Mouse (Mus musculus) limb, embryonic 11.5 days (tissue): ENCODE results near the gene Ins2. TPM values are rescaled to one million over a fixed set of nuclear protein-coding genes. Genes with fewer than 3 reads are reported as not detected.

ENCODE experiments used
- ATAC-seq: fragments of 200-750 bp; cut with Nextera tagmentation; 2 replicates; pipeline ENCODE4 v1.8.0; 2017; ENCODE audit warnings: low read depth; ENCODE audit not compliant: insufficient number of reproducible peaks, low FRiP score, low TSS enrichment
- DNase-seq: peaks from one replicate; pipeline ENCODE4 v3.0.0-alpha.2; 2015; ENCODE audit warnings: low spot score
- H3K27ac ChIP-seq: fragments of 300-500 bp; sonication (generic); replicated peaks from 2 replicates; pipeline ENCODE4 v1.5.1; 2014; ENCODE audit warnings: low read depth, mild to moderate bottlenecking, low read length
- H3K27me3 ChIP-seq: fragments of 300-500 bp; sonication (generic); 2 replicates; pipeline ENCODE4 v1.6.1; 2014; ENCODE audit warnings: mild to moderate bottlenecking, low read length, mixed read lengths; ENCODE audit not compliant: control insufficient read depth, insufficient read depth
- H3K36me3 ChIP-seq: fragments of 300-500 bp; sonication (generic); 2 replicates; pipeline ENCODE4 v1.6.1; 2014; ENCODE audit warnings: mild to moderate bottlenecking, low read length, moderate library complexity, mixed read lengths; ENCODE audit not compliant: control insufficient read depth, insufficient read depth
- H3K4me1 ChIP-seq: fragments of 300-500 bp; sonication (generic); 2 replicates; pipeline ENCODE4 v1.6.1; 2014; ENCODE audit warnings: low read length, mixed read lengths; ENCODE audit not compliant: control insufficient read depth, insufficient read depth
- H3K4me2 ChIP-seq: fragments of 300-500 bp; sonication (generic); 2 replicates; pipeline ENCODE4 v1.6.1; 2014; ENCODE audit warnings: low read depth, mild to moderate bottlenecking, moderate library complexity; ENCODE audit not compliant: severe bottlenecking
- H3K4me3 ChIP-seq: fragments of 300-500 bp; sonication (generic); 2 replicates; pipeline ENCODE4 v1.5.1; 2014; ENCODE audit warnings: low read depth, low read length
- H3K9ac ChIP-seq: fragments of 300-500 bp; sonication (generic); 2 replicates; pipeline ENCODE4 v1.6.1; 2014; ENCODE audit warnings: mild to moderate bottlenecking, low read length
- H3K9me3 ChIP-seq: fragments of 300-500 bp; sonication (generic); 2 replicates; pipeline ENCODE4 v1.6.1; 2016; ENCODE audit warnings: low read length; ENCODE audit not compliant: control insufficient read depth
- WGBS: fragments of 180-500 bp; shearing (Covaris S2); extraction: QIAGEN DNeasy Blood & Tissue Kit; methylation state at CpG from one replicate; pipeline ENCODE4 v1.1.7; 2014; 5-methylcytosine and 5-hydroxymethylcytosine counted together
- polyA plus RNA-seq: library from polyadenylated mRNA; unstranded; fragments of >200 nt; fragmentation: Nextera tagmentation; extraction: Ambion mirVana; gene quantifications from 2 replicates; pipeline ENCODE4 v1.2.1, GENCODE M21; 2014

Ins2 gene
- polyA plus RNA-seq, 1 experiment from 2014 or later = not detected

DNA sequence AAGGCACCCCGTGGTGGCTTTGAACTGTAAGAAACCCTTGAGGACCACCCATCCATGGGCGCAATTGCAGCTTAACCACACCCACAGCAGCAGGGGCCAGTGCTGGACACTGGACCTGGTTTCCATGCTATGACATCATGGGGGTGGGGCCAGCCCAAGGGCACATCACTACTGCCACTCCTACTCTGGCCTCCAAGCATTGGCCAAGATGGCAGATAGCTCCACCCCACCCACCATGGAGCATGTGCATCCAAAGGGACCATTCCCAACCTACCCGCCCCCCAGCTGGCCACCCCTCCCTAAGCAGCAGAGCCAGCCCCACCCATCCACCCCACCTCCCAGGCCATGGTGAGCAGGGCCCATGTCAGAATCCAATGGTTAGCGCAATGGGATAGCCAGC is 87.1 kb downstream of the Ins2 start:
- Histone ChIP-seq H3K27ac (no peak overlapping the region), H3K4me1 (peaks cover 20% of the 10 kb centered on the region), H3K36me3 (peaks cover 6% of the 10 kb centered on the region), H3K9me3 (no peaks in the 10 kb centered on the region), H3K9ac (peak overlapping the region; percentile 95), H3K4me2 (peak overlapping the region; percentile 57), H3K4me3 (peak overlapping the region; percentile 73), H3K27me3 (peaks cover 64% of the 10 kb centered on the region)
- ATAC-seq (no peak), DNase-seq (peak; percentile 77)
- WGBS = 20% methylated on average over 4 of the region's 4 CpGs

DNA sequence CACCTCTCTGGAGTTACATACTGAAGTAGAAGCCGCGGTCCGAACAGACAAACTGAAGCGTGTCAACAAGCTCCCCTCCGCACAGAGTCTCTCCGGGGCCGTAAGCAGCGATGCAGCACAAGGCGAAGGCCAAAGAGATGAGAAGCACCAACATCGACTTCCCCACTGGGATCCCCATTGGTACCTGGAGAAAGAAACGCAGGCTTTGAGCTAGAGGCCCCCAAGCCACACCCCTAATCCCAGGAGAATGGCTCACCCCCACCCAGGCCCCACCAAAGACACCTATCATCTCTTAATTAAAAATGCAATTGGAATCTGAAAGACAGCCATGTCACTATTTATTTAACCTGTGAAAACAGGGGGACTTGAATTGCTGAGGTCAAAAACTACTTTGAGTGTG is 87.5 kb downstream of the Ins2 start:
- no peaks in the 10 kb centered on the region for H3K9me3 ChIP-seq
- 7% methylated on average over 11 of the region's 11 CpGs for WGBS
- peaks cover 60% of the 10 kb centered on the region for H3K27me3 ChIP-seq
- H3K27ac ChIP-seq = no peak overlapping the region
- peak overlapping the region; percentile 57 for H3K4me2 ChIP-seq
- ATAC-seq = no peak
- H3K9ac ChIP-seq = peak overlapping the region; percentile 95
- DNase-seq = peak; percentile 28
- H3K4me3 ChIP-seq = peak overlapping the region; percentile 73
- peaks cover 6% of the 10 kb centered on the region for H3K36me3 ChIP-seq
- H3K4me1 ChIP-seq = peaks cover 20% of the 10 kb centered on the region

GRCm38 (mm10) chr7:142653726-142654125 is 89.5 kb downstream of the Ins2 start:
- H3K27ac ChIP-seq = 0 out of 2 replicates have a peak overlapping the region, but pooled peaks have one; percentile 42
- peak overlapping the region; percentile 57 for H3K4me2 ChIP-seq
- peak overlapping the region; percentile 73; the same call in 1 of the 2 replicates for H3K4me3 ChIP-seq
- H3K9me3 ChIP-seq = no peaks in the 10 kb centered on the region
- H3K4me1 ChIP-seq = peaks cover 12% of the 10 kb centered on the region
- ATAC-seq (no peak), DNase-seq (peak; percentile 57)
- H3K36me3 ChIP-seq = peaks cover 6% of the 10 kb centered on the region
- WGBS = 12% methylated on average over 18 of the region's 18 CpGs
- H3K9ac ChIP-seq = peak overlapping the region; percentile 24; the same call in 1 of the 2 replicates
- H3K27me3 ChIP-seq = peaks cover 42% of the 10 kb centered on the region

GRCm38 (mm10) chr7:142646676-142647075 is 96.5 kb downstream of the Ins2 start:
- peak; percentile 49 for DNase-seq
- peaks cover 11% of the 10 kb centered on the region for H3K4me1 ChIP-seq
- no peak overlapping the region for H3K4me3 ChIP-seq
- no peak overlapping the region for H3K4me2 ChIP-seq
- H3K27ac ChIP-seq = no peak overlapping the region
- H3K9ac ChIP-seq = no peak overlapping the region
- WGBS = 26% methylated on average over 6 of the region's 6 CpGs
- no peak for ATAC-seq
- H3K36me3 ChIP-seq = no peaks in the 10 kb centered on the region
- H3K9me3 ChIP-seq = no peaks in the 10 kb centered on the region
- no peaks in the 10 kb centered on the region for H3K27me3 ChIP-seq

GRCm38 (mm10) chr7:142645045-142645444 is 98.1 kb downstream of the Ins2 start:
- no peaks in the 10 kb centered on the region for H3K27me3 ChIP-seq
- H3K9me3 ChIP-seq = no peaks in the 10 kb centered on the region
- H3K4me3 ChIP-seq = no peak overlapping the region
- ATAC-seq = no peak
- peak; percentile 48 for DNase-seq
- WGBS = 14% methylated on average over 5 of the region's 5 CpGs
- no peak overlapping the region for H3K4me2 ChIP-seq
- H3K9ac ChIP-seq = no peak overlapping the region
- H3K27ac ChIP-seq = no peak overlapping the region
- H3K4me1 ChIP-seq = peaks cover 11% of the 10 kb centered on the region
- no peaks in the 10 kb centered on the region for H3K36me3 ChIP-seq

DNA sequence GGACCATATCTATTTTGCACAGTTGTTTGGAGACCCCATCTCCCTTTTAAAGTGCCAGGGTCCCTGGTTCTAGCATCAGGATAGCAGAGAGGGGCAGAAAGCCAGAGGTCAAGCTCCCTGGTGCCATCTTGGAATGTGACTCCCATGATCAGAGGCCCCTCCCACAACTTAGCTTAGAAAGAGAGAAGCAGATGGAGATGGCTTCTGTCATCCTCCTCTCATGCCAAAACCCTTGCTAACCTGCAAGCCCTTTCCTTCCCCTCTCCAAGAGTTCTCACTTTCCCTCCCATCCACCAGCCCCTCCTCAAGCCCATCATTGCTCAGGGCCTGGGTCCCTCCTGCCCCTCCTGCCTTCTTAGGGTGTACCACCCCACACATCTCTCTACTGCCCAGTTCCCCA is 107.0 kb downstream of the Ins2 start:
- H3K4me1 ChIP-seq = 0 out of 2 replicates have a peak, but pooled peaks cover 3% of the 10 kb centered on the region
- H3K4me2 ChIP-seq = no peak overlapping the region
- no peak for DNase-seq
- H3K27ac ChIP-seq = no peak overlapping the region
- no peaks in the 10 kb centered on the region for H3K36me3 ChIP-seq
- H3K9me3 ChIP-seq = no peaks in the 10 kb centered on the region
- H3K9ac ChIP-seq = no peak overlapping the region
- ATAC-seq = no peak
- H3K27me3 ChIP-seq = no peaks in the 10 kb centered on the region
- H3K4me3 ChIP-seq = no peak overlapping the region

DNA sequence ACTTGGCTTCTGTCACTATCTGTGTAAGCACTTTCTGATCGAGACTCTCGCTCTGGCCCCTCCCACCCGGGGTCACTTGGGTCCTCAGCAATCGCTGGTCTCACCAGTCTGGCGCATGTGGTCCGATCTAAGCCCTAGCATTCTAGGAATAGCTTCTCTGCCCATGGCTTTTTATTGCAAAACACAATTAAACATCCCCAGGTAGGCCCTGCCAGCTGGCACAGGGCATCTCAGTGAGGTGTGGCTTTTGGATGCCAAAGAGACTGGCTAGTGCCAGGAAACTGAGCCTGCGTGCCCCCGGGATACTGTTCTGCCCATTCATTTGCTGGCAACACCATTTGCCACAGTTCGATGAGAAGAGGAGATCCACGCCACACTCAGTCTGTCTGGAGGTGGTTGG is 112.5 kb downstream of the Ins2 start:
- Histone ChIP-seq H3K4me2 (no peak overlapping the region), H3K27me3 (no peaks in the 10 kb centered on the region), H3K4me3 (no peak overlapping the region), H3K9ac (no peak overlapping the region), H3K27ac (no peak overlapping the region), H3K36me3 (no peaks in the 10 kb centered on the region), H3K4me1 (no peaks in the 10 kb centered on the region), H3K9me3 (no peaks in the 10 kb centered on the region)
- ATAC-seq = no peak
- DNase-seq = no peak
- WGBS = 81% methylated on average over 10 of the region's 10 CpGs

GRCm38 (mm10) chr7:142629806-142630205 is 113.4 kb downstream of the Ins2 start:
- Histone ChIP-seq H3K9ac (no peak overlapping the region), H3K27ac (no peak overlapping the region), H3K4me2 (no peak overlapping the region), H3K9me3 (no peaks in the 10 kb centered on the region), H3K4me1 (no peaks in the 10 kb centered on the region), H3K36me3 (no peaks in the 10 kb centered on the region), H3K27me3 (no peaks in the 10 kb centered on the region), H3K4me3 (no peak overlapping the region)
- WGBS = 85% methylated on average over 6 of the region's 6 CpGs
- no peak for ATAC-seq
- no peak for DNase-seq
